Mouse (Mus musculus) kidney, embryonic 16.5 days (tissue): ENCODE results near the gene Gpx2. TPM values are rescaled to one million over a fixed set of nuclear protein-coding genes. Genes with fewer than 3 reads are reported as not detected.
"Not testable (repeated sequence)": the region's sequence is repeated elsewhere in the genome, so short reads cannot be mapped to it uniquely, and the experiment has no call there.

Experiments used
- ATAC-seq: fragments of 200-750 bp; cut with Nextera tagmentation; 2 replicates; pipeline ENCODE4 v1.8.0; 2017; ENCODE audit warnings: moderate TSS enrichment; ENCODE audit not compliant: low FRiP score, low TSS enrichment
- H3K27ac ChIP-seq: fragments of 300-500 bp; sonication (generic); 2 replicates; pipeline ENCODE4 v1.5.1; 2014; ENCODE audit warnings: low read length
- H3K27me3 ChIP-seq: fragments of 300-500 bp; sonication (generic); 2 replicates; pipeline ENCODE4 v1.6.1; 2014; ENCODE audit warnings: low read length, control low read depth, mixed read lengths; ENCODE audit not compliant: insufficient read depth
- H3K36me3 ChIP-seq: fragments of 300-500 bp; sonication (generic); 2 replicates; pipeline ENCODE4 v1.6.1; 2014; ENCODE audit warnings: low read length, control low read depth, mixed read lengths; ENCODE audit not compliant: insufficient read depth
- H3K4me1 ChIP-seq: fragments of 300-500 bp; sonication (generic); 2 replicates; pipeline ENCODE4 v1.6.1; 2014; ENCODE audit warnings: low read length, control low read depth, mixed read lengths; ENCODE audit not compliant: insufficient read depth
- H3K4me2 ChIP-seq: fragments of 300-500 bp; sonication (generic); replicated peaks from 2 replicates; pipeline ENCODE4 v1.6.1; 2014; ENCODE audit warnings: low read depth, low read length
- H3K4me3 ChIP-seq: fragments of 300-500 bp; sonication (generic); 2 replicates; pipeline ENCODE4 v1.5.1; 2014; ENCODE audit warnings: mild to moderate bottlenecking, low read length
- H3K9ac ChIP-seq: fragments of 300-500 bp; sonication (generic); replicated peaks from 2 replicates; pipeline ENCODE4 v1.6.1; 2014; ENCODE audit warnings: low read length
- H3K9me3 ChIP-seq: fragments of 300-500 bp; sonication (generic); 2 replicates; pipeline ENCODE4 v1.6.1; 2016; ENCODE audit warnings: low read length, control low read depth
- WGBS: fragments of 180-500 bp; shearing (Covaris S2); extraction: QIAGEN DNeasy Blood & Tissue Kit; methylation state at CpG from one replicate; pipeline ENCODE4 v1.1.7; 2014; 5-methylcytosine and 5-hydroxymethylcytosine counted together
- polyA plus RNA-seq: library from polyadenylated mRNA; unstranded; fragments of >200 nt; fragmentation: Nextera tagmentation; extraction: Ambion mirVana; gene quantifications from 2 replicates; pipeline ENCODE4 v1.2.1, GENCODE M21; 2015

Gpx2 gene
- polyA plus RNA-seq, 1 experiment from 2014 or later = 0.34 TPM

DNA sequence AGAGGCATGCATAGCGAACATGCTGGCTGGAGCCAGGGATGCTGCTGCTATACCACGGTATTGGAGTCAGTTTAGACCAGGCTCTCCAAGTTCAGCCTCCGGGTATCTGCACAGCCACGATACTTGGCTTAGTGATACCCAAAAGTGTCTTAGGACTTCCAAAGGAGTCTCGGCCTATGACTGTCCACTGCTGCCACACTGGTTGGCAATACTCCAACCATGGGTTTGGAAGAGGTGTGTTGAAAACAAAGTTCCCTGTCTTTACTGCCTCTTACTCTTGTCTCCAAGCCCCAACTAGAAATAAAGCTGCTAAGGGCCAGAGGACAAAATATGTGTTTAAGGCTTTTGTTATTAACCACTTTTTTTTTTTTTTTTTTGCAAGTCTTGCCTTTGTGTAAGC lies 15.1 kb upstream of the Gpx2 start:
- no peak for ATAC-seq
- WGBS = 87% methylated on average over 5 of the region's 5 CpGs
- H3K9me3 ChIP-seq = no peaks in the 10 kb centered on the region
- H3K27me3 ChIP-seq = no peaks in the 10 kb centered on the region
- H3K4me1 ChIP-seq = no peaks in the 10 kb centered on the region
- H3K4me2 ChIP-seq = no peak overlapping the region
- no peak overlapping the region for H3K27ac ChIP-seq
- no peak overlapping the region for H3K4me3 ChIP-seq
- H3K36me3 ChIP-seq = no peaks in the 10 kb centered on the region
- no peak overlapping the region for H3K9ac ChIP-seq

DNA sequence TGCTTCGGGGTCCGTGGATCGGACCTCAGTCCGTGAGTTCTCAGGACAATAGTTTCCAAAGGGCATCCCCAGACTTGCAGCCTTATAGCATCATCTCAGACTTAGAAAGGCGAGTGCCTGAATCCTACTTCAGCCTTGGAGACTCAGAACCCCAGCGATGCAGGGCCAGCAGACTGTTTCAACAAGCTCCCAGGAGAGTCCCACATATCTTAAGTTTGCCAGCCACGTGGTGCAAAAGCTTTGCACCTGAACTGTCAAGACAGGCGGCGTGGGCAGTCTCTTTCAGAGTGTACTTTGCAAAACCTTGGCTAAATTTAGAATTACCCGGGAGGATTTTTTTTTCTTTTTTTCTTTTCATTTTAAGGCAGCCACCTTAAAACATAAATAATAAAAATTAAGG lies 12.4 kb upstream of the Gpx2 start:
- Histone ChIP-seq H3K27me3 (no peaks in the 10 kb centered on the region), H3K4me3 (no peak overlapping the region), H3K9ac (no peak overlapping the region), H3K9me3 (no peaks in the 10 kb centered on the region), H3K4me1 (no peaks in the 10 kb centered on the region), H3K4me2 (no peak overlapping the region), H3K36me3 (no peaks in the 10 kb centered on the region), H3K27ac (no peak overlapping the region)
- no peak for ATAC-seq
- WGBS = 85% methylated on average over 10 of the region's 10 CpGs

DNA sequence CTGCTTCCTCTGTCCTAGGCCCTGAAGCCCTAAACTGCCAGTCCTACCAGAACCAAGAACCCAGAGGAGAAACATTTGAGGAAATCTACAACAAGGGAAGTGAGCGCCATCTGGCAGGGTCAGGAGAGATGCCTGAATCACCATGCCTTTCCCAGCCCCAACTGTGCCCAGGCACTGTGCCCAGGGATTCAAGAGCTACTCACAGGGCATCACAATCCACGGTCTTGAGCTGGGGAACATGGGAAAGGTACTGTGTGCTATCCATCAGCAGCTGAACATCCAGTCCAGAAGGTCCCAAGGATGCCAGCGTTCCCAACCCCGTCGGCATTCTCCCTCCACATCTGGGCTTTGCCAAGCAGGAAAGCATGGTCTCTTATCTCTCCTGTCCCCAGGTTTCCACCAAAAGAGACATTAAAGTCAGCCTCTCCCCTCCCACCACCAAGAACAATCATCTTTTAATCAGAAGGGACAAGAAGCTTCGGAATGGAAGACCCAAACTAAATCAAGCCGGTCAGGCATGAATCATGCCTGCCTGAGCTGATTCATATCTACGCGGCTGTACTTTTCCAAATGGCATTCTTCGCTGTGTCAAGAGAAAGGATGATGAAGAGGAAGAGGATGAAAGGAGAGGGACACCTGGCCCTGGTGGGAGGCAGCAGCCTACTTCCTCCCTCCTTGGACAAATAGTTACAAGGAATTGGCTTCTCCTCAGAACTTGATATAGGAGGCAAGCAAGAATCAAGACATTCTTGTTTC lies 9.9 kb upstream of the Gpx2 start:
- Histone ChIP-seq H3K4me3 (no peak overlapping the region), H3K36me3 (no peaks in the 10 kb centered on the region), H3K9me3 (no peaks in the 10 kb centered on the region), H3K27ac (no peak overlapping the region), H3K4me2 (no peak overlapping the region), H3K9ac (no peak overlapping the region), H3K27me3 (no peaks in the 10 kb centered on the region), H3K4me1 (no peaks in the 10 kb centered on the region)
- WGBS = 77% methylated on average over 10 of the region's 10 CpGs
- no peak for ATAC-seq

DNA sequence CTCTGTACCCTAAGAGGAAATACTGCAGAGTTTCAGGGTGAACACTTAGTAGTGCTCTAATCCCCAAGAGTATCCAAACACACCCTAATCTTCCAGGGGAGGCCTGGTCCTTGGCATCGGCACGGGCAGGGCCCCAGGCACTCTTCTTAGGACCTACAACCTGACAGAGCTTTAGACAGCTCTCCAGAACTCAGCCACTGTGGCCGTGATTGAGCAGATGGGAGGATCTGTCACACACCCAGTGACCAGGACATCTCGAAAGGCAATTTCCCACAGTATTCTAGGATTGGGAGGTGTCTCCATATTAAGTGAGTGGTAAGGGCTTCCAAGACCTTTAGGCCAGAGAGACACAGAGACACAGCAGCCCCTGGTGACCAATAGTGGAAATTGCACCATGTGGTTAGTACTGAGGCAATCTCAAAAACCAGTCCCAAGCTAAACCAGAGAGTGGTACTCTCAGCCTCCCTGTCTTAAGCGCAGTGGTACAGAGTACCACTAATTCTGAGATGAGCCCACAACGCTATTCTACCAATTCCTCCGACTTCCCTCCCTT lies 8.4 kb upstream of the Gpx2 start:
- Histone ChIP-seq H3K27ac (no peak overlapping the region), H3K9me3 (no peaks in the 10 kb centered on the region), H3K4me3 (no peak overlapping the region), H3K27me3 (no peaks in the 10 kb centered on the region), H3K4me1 (no peaks in the 10 kb centered on the region), H3K36me3 (no peaks in the 10 kb centered on the region), H3K9ac (no peak overlapping the region), H3K4me2 (no peak overlapping the region)
- ATAC-seq = peak; percentile 60; the same call in 1 of the 2 replicates
- WGBS = 58% methylated on average over 7 of the region's 7 CpGs

DNA sequence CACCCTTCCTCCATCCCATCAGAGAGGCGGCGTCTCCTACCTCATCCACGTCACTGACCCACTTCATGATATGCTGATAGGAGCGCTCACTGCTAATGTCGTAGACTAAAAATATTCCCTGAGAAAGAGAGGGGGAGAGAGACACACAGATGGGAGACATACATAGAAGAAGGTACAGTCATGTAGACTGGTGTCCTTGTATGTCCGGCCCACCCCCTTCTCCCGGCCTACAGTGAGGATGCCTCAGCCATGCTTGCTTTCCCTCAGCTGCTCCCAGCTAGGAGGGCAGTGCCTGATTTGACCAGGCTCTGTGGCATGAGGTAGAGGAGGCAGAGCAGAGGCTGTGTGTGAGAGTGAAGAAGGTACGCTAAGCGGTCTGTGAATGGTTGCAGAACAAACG lies 7.7 kb upstream of the Gpx2 start:
- no peak overlapping the region for H3K9ac ChIP-seq
- no peak overlapping the region for H3K27ac ChIP-seq
- no peak overlapping the region for H3K4me2 ChIP-seq
- no peaks in the 10 kb centered on the region for H3K27me3 ChIP-seq
- WGBS = 91% methylated on average over 10 of the region's 10 CpGs
- no peak for ATAC-seq
- no peaks in the 10 kb centered on the region for H3K9me3 ChIP-seq
- no peaks in the 10 kb centered on the region for H3K4me1 ChIP-seq
- H3K36me3 ChIP-seq = no peaks in the 10 kb centered on the region
- H3K4me3 ChIP-seq = no peak overlapping the region

DNA sequence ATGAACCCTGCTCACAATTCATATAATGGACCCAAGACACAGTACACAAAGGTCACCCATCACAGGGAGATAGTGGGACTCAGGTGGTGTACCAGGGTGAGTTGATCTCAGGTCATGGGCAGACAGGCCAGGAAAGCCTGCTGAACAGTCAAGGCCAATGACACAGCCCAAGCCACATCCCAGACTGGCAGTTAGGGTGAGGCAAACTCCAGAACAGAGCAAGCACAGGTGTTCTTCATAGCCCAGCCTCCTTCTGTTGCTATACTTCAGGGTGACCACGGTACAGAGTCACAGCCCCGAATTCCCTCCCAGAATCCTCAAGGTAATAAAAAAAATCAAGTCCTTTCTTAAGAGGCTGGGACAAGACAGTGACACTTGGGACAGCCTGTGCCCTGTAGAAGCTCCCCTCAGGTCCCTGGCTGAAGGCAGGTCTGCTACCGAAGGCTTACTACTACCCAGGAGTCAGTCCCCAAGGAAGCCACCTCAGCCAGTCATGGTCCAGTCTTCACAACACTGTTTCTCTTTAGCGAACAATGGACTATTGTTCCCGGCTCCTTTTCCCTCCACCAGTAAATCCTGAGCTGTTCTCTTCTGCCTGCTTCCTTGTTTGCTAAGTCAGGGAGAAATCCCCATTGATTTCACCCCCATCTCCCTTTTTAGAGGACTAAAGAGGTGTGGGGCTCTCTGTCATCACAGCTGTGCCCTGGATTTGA lies 2.8 kb upstream of the Gpx2 start:
- WGBS = 70% methylated on average over 5 of the region's 5 CpGs
- H3K27ac ChIP-seq = no peak overlapping the region
- H3K36me3 ChIP-seq = no peaks in the 10 kb centered on the region
- H3K4me3 ChIP-seq = no peak overlapping the region
- no peak overlapping the region for H3K9ac ChIP-seq
- H3K4me2 ChIP-seq = no peak overlapping the region
- no peaks in the 10 kb centered on the region for H3K9me3 ChIP-seq
- no peak for ATAC-seq
- no peaks in the 10 kb centered on the region for H3K4me1 ChIP-seq
- no peaks in the 10 kb centered on the region for H3K27me3 ChIP-seq

DNA sequence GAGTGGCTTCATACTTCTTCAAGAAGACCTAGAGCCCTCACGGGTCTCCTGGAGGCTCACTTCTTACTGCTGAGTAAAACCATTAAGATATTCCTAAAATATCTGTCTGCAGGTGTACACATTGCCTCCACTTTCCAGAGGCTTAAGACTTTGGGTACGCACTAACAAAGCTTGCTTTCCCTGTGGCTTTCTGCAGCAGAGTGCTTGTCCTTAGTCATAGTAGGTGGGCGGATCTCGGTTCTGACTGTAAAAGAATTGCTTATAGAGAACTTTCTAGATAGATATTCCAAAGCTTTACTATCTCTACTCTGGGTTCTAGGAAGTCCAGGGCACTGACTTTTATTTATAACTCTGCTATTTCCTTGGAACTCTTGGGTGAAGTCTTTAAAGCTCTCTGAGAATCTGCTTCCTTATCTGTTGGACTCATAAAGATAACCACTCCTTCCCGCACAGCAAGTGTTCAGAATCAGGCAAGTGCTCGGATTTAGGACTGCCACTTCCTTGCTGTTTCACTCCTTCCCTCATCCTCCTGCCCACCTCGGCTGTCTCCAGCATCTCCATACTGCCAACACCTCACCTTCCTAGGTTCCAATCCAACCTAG lies 1.7 kb upstream of the Gpx2 start:
- no peak for ATAC-seq
- Histone ChIP-seq H3K4me3 (no peak overlapping the region), H3K9ac (no peak overlapping the region), H3K27me3 (no peaks in the 10 kb centered on the region), H3K9me3 (no peaks in the 10 kb centered on the region), H3K4me1 (no peaks in the 10 kb centered on the region), H3K27ac (no peak overlapping the region), H3K4me2 (no peak overlapping the region), H3K36me3 (no peaks in the 10 kb centered on the region)
- WGBS = 84% methylated on average over 7 of the region's 7 CpGs

DNA sequence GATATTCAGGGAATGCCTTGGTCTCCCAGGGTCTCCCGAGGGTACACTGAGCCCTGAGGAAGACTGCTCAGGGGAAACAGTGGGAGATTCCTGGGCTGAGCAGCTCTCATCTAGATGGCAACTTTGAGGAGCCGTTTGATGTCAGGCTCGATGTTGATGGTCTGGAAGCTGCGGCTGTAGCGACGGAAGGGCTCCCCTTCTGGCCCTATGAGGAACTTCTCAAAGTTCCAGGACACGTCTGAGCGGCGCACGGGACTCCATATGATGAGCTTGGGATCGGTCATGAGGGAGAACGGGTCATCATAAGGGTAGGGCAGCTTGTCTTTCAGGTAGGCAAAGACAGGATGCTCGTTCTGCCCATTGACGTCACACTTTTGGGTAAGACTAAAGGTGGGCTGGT lies 2.8 kb downstream of the Gpx2 start:
- H3K36me3 ChIP-seq, ATAC-seq, H3K27me3 ChIP-seq, H3K4me2 ChIP-seq, H3K4me3 ChIP-seq, H3K27ac ChIP-seq, H3K4me1 ChIP-seq, H3K9me3 ChIP-seq, H3K9ac ChIP-seq: not testable (repeated sequence)
- WGBS = 44% methylated on average over 14 of the region's 14 CpGs

DNA sequence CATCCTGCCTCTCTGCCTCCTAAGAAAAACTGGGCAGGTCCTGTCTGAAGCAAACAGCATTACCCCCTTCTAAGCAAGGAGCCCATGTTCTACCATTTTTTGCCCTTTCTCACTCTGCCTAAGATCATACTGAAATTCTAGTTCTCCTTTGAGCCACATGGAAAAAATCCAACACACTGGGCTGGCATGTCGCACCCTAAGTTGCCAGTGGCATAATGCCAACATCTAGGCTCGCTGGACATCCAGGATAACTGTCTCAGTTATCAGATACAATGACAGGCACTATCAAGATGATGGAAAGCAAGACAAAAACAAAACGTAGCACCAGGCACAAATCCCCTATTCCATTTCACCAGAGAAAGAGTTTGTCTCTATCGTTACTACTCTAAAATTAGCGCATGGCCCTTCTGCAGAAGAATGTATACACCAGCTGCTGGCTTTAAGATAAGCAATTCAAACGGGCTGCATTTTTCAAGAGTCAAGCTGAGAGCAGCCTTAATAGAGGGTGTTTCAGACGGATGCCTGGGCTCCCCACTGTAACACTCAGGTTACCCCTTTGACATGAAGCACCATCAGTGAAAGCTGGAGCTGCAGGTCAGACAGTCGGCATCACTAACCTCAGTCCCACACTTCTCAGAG lies 4.8 kb downstream of the Gpx2 start:
- H3K27ac ChIP-seq = no peak overlapping the region

More for the DNA sequence above, 4.8 kb downstream of the Gpx2 start:
- Histone ChIP-seq H3K4me1 (no peaks in the 10 kb centered on the region), H3K9me3 (no peaks in the 10 kb centered on the region), H3K4me3 (no peak overlapping the region), H3K27me3 (no peaks in the 10 kb centered on the region), H3K36me3 (no peaks in the 10 kb centered on the region), H3K9ac (no peak overlapping the region), H3K4me2 (no peak overlapping the region)
- ATAC-seq = no peak
- WGBS = 49% methylated on average over 8 of the region's 8 CpGs
